Mouse (Mus musculus) megakaryocyte, embryonic 14.5 days (primary cell): ENCODE results near the gene Alox5.

Experiments
- FLI1 ChIP-seq: IDR thresholded peaks from 2 replicates; pipeline ENCODE4 v1.6.1; 2012; ENCODE audit warnings: low read length, inconsistent platforms, mixed read lengths
- GATA1 ChIP-seq: IDR thresholded peaks from 3 replicates; pipeline ENCODE4 v1.6.1; 2012; ENCODE audit warnings: mixed read lengths, low read length, inconsistent platforms, borderline replicate concordance

- no peak for TF ChIP-seq GATA1
- TF ChIP-seq FLI1, result no peak
These were observed 53.8 kb downstream of the Alox5 start for GRCm38 (mm10) chr6:116407216-116407615.
